Mouse (Mus musculus) CD4-positive, CD25-positive, alpha-beta regulatory T cell, adult 2 months (primary cell): ENCODE data around the gene Rnd1.
A peak's percentile ranks its signal among the peaks of the same experiment; 100 is the strongest.

ENCODE experiments used
- DNase-seq: peaks from one replicate; pipeline ENCODE4 v3.0.0-alpha.2; 2012; ENCODE audit warnings: low read depth, low spot score

Rnd1 gene

GRCm38 (mm10) chr15:98676940-98677728 is at the start of gene Rnd1:
Gene Rnd1 (minus strand): TSS chr15:98677461.
- peak; percentile 86 for DNase-seq

- no peak for DNase-seq
Observed at GRCm38 (mm10) chr15:98726746-98727145, 49.5 kb upstream of the Rnd1 start.

DNA sequence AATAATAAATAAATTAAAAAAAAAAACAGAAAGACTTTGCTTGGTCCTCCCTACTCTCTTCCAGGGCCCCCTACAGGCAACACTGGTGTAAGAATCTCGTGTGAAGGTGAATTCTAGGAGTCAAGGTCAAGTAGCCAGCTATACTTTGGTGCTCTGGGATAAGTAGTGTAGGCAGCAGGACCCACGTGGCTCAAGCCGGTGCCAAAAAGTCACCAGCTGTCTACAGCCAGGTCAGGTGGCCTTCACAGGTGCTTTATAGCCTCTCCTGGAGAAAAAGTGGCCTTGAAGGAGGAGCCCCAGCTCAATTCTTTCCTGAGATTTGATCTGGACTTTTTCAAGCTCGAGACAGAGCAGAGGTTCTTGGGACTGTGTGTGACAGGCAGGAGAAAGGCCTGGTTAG is 48.8 kb upstream of the Rnd1 start:
- no peak for DNase-seq

- DNase-seq: no peak
Observed at GRCm38 (mm10) chr15:98724441-98724840, 47.2 kb upstream of the Rnd1 start.

DNA sequence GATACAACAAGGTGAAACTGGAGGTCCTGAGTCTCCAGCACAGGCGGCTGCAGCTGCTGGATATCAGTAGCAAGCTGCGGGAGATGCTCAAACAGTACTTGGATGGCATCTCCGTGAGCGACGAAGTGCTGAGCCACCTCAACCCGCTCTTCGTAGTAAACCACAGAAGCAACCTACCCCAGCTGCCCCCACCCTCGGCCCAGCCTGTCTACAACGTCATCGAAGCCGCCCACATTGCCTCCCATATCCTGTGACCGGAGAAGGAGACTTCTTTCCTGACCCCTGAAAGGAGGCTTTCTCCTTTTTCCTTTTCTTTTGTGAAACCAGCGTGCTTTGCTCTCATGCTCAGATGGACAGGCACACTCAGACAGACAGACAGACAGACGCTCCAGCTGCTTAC is 45.6 kb upstream of the Rnd1 start:
- peak; percentile 63 for DNase-seq

DNA sequence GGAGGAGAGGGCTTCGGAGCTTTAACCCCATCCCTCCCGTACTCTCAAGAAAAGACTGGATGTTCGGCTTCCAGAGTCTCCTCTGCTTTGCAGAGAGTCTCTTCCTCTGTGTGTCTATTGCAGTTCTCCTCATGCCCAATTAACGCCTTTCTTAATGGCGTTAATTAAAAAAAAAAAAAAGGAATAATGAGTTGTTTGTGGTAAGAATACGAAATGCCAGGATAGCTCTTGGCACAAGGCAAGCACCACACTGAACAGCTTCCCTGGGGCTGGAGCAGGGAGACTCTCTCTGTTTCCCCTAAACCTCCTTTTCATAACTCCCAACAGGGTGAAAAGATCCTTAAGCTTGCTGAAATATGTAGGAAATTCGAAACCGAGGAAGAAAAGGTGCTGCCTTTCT is 44.9 kb upstream of the Rnd1 start:
- no peak for DNase-seq

GRCm38 (mm10) chr15:98717301-98717700 is 40.0 kb upstream of the Rnd1 start:
- DNase-seq: no peak

DNA sequence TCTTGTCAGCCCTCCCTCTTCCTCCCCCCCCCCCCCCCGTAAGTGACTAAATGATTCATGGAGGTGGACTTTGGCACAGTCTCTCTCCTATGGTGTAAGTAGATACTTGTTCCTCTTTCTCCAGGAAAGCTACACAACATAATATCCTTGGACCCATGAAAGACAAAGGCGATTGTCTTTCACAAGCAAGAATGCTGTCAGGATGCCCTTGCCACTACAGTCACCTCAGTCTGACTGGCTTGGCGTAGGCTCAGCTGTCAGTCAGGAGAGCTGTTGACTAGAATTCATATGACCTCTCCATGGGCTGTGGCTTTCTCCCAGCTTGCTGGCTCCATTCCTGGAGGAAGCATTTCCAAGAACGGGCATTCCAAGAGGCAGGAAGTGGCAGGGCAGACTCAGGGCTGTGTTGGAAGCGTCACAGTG is 37.0 kb upstream of the Rnd1 start:
- DNase-seq: no peak

GRCm38 (mm10) chr15:98710442-98710841 is 33.2 kb upstream of the Rnd1 start:
- peak; percentile 87 for DNase-seq

DNA sequence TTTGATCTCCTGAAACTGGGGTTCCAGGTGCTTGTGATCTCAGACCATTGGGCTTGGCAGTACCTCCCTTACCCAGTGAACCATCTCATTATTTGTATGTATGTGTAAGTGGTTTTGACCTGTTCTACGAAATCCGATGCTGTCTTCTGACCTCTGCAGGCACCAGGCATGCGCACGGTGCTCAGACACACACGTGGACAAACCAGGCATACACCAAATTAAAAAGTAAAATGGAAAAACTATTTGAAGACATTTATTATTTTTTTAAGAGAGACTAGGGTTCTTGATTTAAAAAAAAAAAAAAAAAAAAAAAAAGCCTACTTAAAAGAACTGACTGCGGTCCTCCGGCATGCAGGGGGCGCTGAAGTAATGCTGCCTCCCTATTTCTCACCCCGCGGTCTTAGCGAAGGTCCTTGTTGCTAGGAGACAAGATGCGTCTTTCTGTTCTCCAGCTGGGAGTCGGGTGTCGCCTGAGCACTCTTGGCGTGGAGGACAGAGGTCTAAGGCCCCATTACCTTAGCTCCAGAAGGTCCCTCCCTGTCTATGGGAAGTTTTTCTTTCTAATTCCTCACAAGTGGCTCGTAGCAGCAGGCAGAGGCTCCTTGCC is 30.6 kb upstream of the Rnd1 start, which contains the start of gene Ccdc65:
Gene Ccdc65 (plus strand): TSS at position 442 of the 607 bp plus-strand sequence.
- DNase-seq: peak; percentile 87

DNA sequence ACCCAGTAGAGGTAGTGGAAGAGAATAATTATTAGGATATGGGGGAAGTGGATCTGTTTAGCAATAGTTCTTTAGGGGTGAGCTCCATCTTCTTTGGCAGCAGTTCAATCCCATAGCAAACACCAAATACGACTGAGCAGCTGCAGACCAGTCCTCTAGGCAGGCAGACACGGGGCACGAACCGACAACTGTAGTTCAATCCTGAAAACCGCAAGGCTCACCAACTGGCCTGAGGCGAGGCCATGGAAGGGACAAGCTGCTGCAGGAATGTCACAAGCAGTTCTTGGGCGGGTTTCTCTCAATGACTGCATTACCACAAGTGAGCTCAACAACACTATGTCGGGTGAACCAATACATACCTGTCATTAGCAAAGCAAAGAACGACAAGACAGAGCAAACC is 27.1 kb upstream of the Rnd1 start:
- DNase-seq: no peak

DNA sequence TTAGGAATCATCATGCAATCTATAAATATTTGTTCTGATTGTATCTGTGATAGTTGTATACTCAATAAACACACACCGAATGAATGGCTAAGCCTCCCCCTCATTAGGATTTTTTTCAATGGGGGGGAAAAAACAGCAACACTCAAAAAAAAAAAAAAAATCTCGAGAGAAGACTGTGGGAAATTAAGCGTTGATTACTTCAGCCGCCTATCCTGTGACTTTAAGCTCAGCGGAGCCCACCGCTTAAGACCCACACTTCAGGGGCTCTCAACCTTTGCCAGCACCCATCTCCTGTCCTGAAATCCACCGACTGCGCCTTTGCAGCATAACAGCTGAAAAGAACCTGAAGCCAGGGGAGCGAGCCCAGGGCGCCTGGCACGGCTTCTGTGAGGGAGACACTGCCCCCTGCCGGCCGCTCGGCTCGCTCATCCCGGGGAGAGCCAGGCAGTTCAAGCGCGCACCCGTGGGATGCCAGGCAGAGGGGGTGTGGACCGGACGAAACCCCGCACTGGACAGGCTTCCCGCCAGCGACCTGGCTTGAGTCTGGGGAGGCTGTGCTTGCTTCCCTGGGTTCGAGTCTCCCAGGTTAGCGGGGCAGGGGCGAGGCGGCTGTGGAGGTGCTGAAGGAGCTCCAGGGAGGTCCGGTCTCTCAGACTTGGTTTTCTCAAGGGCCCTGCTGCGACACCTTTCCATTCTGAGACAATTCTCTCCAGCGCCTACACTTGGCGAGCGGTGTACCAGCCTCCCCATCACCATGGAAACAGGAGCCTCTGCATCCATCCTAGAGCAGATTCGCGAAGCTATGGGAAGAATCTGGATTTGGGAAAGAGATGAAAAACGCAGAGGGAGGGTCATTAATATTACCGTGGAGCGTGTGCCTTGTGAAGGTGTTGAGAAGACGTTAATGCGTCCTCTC is 22.2 kb upstream of the Rnd1 start:
- peak; percentile 90 for DNase-seq

DNA sequence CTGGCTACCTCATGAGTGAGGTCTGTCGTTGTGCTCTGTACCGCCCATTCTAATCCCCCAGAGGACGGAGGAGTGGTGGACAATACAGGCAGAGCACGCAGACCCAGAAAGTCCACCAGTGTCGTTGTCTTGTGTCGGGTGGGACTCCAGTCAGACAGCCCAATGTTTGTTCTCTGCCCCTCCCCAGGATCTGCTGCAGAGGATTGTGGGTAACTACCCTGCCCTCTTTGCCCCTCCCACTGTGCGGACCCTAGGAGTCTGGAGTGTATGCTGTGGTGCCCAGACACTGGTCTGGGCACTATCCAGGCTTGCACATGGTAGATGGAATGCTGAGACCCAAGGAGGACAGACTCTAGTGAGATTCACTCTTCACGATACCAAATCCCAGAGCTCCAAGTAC is 19.0 kb upstream of the Rnd1 start:
- DNase-seq: no peak

- no peak for DNase-seq
Observed at GRCm38 (mm10) chr15:98695726-98696125, 18.5 kb upstream of the Rnd1 start.

GRCm38 (mm10) chr15:98692171-98692715 is 15.0 kb upstream of the Rnd1 start:
- no peak for DNase-seq

DNA sequence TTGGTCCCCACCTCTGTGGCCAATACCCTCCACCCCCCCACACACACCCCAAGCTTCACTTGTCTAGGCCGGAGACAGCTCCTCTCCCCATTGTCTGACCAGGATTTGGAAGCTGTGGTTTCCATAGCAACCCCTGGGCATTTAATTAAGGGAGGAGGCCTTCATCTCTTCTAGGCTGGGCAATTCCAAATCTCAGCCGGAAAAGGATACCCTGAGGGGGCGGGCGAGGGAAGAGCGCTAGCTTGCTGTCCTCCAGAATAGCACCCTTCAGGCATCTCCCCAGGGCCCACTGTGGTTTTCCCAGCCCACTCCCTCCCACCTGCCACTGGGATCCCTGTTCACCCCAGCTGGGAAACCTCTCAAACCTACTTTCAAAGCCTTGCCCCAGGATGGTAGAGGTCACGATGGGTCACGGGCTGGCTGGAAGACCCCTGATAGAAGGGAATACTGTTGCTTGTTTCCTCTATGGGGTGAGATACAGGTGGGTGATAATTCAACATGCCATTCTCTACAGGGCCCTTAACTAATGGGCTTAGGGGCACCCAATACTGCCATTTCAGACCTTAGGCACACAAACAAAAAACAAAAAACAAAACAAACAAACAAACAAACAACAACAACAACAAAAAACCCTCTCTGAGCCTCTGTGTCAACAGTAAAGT is 14.4 kb upstream of the Rnd1 start:
- DNase-seq: no peak

DNA sequence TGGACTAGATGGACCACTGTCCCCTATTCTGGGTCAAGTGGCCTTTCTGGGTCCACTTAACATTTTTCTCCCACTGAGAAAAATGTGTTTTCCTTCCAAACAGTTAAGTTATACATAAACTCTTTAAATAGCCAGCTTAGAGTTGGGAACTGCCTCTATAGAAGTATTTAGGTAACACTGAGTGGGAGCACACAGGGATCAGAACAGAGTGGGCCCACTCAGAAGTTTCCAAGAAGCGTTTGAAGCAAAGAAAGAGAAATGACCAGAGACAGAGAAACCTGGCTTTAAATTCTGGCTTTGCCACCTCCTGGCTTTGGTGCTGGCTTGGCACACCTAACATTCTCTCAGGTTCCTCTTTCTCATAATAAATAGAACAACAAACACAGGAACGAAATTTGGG is 12.4 kb upstream of the Rnd1 start:
- no peak for DNase-seq

DNA sequence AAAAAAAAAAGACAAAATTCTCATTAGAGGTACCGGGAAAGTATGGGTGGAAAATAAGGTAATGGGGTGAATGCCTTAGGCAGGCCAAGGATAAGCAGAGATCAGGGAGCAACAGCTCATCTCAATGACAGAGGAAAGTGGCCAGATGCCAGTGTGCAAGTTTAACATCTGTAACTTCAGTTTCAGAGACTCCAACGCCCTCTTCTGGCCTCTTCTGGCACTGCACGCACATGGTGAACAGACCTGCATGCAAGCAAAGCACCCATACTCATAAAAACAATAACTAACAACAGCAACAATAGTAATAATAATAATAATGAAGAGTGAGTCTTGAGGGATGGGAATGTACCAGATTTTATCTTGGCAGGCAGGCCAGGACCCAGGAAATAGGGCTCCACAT is 8.7 kb upstream of the Rnd1 start:
- DNase-seq: peak; percentile 20

GRCm38 (mm10) chr15:98683746-98684145 is 6.5 kb upstream of the Rnd1 start:
- no peak for DNase-seq

DNA sequence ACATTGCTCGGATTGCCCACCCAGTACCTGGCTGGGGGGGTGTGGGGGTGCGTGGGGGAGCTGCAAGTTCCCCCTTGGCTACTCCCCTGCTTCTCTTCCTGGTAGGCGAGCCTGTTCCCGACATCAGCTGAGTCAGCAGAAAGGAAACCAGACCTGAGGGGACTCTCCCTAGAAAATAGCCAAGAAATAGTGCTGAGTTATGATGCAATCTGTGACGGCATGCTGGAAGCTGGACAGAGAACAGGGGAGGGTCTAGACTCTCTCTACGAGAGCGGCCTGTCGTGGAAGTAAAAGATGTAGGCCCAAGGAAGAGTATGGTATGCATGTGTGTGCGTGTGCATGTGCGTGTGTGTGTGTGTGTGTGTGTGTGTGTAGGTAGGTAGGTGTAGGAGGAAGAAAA is 5.9 kb upstream of the Rnd1 start:
- no peak for DNase-seq

DNA sequence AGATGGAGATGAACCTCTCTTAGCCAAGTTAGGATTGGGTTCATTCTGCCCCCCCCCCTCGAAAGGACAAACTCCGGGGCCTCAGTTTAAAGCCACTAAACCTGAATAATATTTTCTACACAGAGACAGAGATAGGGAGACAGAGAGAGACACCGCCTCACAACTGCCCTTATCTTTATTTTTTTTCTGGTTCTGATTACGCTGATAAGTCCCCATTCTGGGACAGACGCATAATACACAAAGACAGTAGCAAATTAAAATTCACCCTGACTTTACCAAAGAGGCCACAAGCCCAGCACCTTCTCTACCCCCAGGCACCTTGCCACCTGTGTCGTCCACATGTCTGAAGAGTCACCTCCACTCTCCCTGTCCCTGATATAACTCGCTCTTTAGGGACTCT is 4.4 kb upstream of the Rnd1 start:
- DNase-seq: no peak
